Mouse (Mus musculus) CH12.LX (cell line): ENCODE data around the gene Itk. TPM values are rescaled to one million over a fixed set of nuclear protein-coding genes. Genes with fewer than 3 reads are reported as not detected.

Experiments used
- DNase-seq: peaks from one replicate; pipeline ENCODE4 v3.0.0-alpha.2; 2013; ENCODE audit errors: extremely low read depth
- H3K27ac ChIP-seq: 2 replicates; pipeline ENCODE4 v1.5.1; 2012; ENCODE audit warnings: low read depth, mild to moderate bottlenecking, control low read depth, moderate library complexity; ENCODE audit not compliant: insufficient read depth
- H3K27me3 ChIP-seq: replicated peaks from 2 replicates; pipeline ENCODE3; 2012; ENCODE audit warnings: inconsistent platforms
- H3K36me3 ChIP-seq, 2 experiments: replicated peaks in 1 of 2; 2 replicates each; pipeline versions ENCODE3 to v1.6.1; 2012; ENCODE audit warnings: inconsistent platforms in 1 of 2, low read length in 1 of 2, mild to moderate bottlenecking in 1 of 2, mixed read lengths in 1 of 2, moderate library complexity in 1 of 2; ENCODE audit not compliant: control insufficient read depth in 1 of 2, insufficient read depth in 1 of 2
- H3K4me1 ChIP-seq, 2 experiments: 2 replicates each; pipeline ENCODE4 v1.6.1; 2012; ENCODE audit warnings: inconsistent platforms in 1 of 2, moderate library complexity in 1 of 2; ENCODE audit not compliant: insufficient read depth in 2 of 2, control insufficient read depth in 1 of 2
- H3K4me2 ChIP-seq: 2 replicates; pipeline ENCODE4 v1.6.1; 2012; ENCODE audit warnings: low read depth, mild to moderate bottlenecking, control low read depth; ENCODE audit not compliant: poor library complexity, insufficient read depth, severe bottlenecking
- H3K4me3 ChIP-seq, 3 experiments: fragments of 150-350 bp in 1 of 3; sonication (generic) in 1 of 3; replicated peaks in 1 of 3; 2 replicates each; pipeline versions ENCODE3 to v1.5.1; 2011 to 2012; ENCODE audit warnings: low read depth in 2 of 3, low read length in 2 of 3, mild to moderate bottlenecking in 2 of 3, moderate library complexity in 2 of 3, control low read depth in 1 of 3, improper control_type of control experiment in 1 of 3, inconsistent platforms in 1 of 3, mixed read lengths in 1 of 3; ENCODE audit not compliant: poor library complexity in 1 of 3
- H3K79me2 ChIP-seq: replicated peaks from 2 replicates; pipeline ENCODE4 v1.6.1; 2012; ENCODE audit warnings: mild to moderate bottlenecking, moderate library complexity; ENCODE audit not compliant: control insufficient read depth, poor library complexity, insufficient read depth, severe bottlenecking; ENCODE audit errors: extremely low read depth
- H3K9ac ChIP-seq: 2 replicates; pipeline ENCODE4 v1.6.1; 2012; ENCODE audit warnings: low read depth, mild to moderate bottlenecking, control low read depth, moderate library complexity; ENCODE audit not compliant: insufficient read depth
- H3K9me3 ChIP-seq: replicated peaks from 2 replicates; pipeline ENCODE3; 2012; ENCODE audit warnings: low read length, inconsistent platforms, mixed read lengths
- BHLHE40 ChIP-seq: IDR thresholded peaks from 2 replicates; pipeline ENCODE4 v1.6.1; 2011; ENCODE audit warnings: mild to moderate bottlenecking, low read depth, low read length, improper control_type of control experiment
- CHD1 ChIP-seq: IDR thresholded peaks from 2 replicates; pipeline ENCODE4 v1.6.1; 2012; ENCODE audit warnings: low read depth, low read length, improper control_type of control experiment, inconsistent platforms
- CHD2 ChIP-seq: IDR thresholded peaks from 2 replicates; pipeline ENCODE4 v1.6.1; 2011; ENCODE audit warnings: low read length, improper control_type of control experiment
- CTCF ChIP-seq, 2 experiments: IDR thresholded peaks in 1 of 2; conservative IDR thresholded peaks in 1 of 2; 2 replicates each; pipeline ENCODE4 v1.5.1; 2011 to 2012; ENCODE audit warnings: low read depth in 2 of 2, low read length in 2 of 2, improper control_type of control experiment in 1 of 2, inconsistent platforms in 1 of 2, mild to moderate bottlenecking in 1 of 2, moderate library complexity in 1 of 2
- E2F4 ChIP-seq: IDR thresholded peaks from 2 replicates; pipeline ENCODE4 v1.6.1; 2011; ENCODE audit warnings: low read depth, low read length, improper control_type of control experiment; ENCODE audit not compliant: insufficient replicate concordance
- ELF1 ChIP-seq: IDR thresholded peaks from 2 replicates; pipeline ENCODE4 v1.6.1; 2014; ENCODE audit warnings: low read depth, mild to moderate bottlenecking, inconsistent platforms, low read length, improper control_type of control experiment
- EP300 ChIP-seq: IDR thresholded peaks from 2 replicates; pipeline ENCODE4 v1.6.1; 2011; ENCODE audit warnings: low read length, improper control_type of control experiment
- ETS1 ChIP-seq: conservative IDR thresholded peaks from 2 replicates; pipeline ENCODE4 v1.6.1; 2012; ENCODE audit warnings: low read depth, mild to moderate bottlenecking, inconsistent platforms, low read length, improper control_type of control experiment, moderate library complexity
- GABPA ChIP-seq: IDR thresholded peaks from 2 replicates; pipeline ENCODE4 v1.6.1; 2012; ENCODE audit warnings: low read depth, low read length, improper control_type of control experiment, inconsistent platforms; ENCODE audit not compliant: insufficient replicate concordance
- HCFC1 ChIP-seq: IDR thresholded peaks from 2 replicates; pipeline ENCODE4 v1.6.1; 2012; ENCODE audit warnings: low read depth, mild to moderate bottlenecking, inconsistent platforms, low read length, improper control_type of control experiment
- IRF4 ChIP-seq: IDR thresholded peaks from 2 replicates; pipeline ENCODE4 v1.6.1; 2014; ENCODE audit warnings: low read depth, mild to moderate bottlenecking, inconsistent platforms, low read length, improper control_type of control experiment
- JUN ChIP-seq: IDR thresholded peaks from 2 replicates; pipeline ENCODE4 v1.6.1; 2011; ENCODE audit warnings: low read depth, mild to moderate bottlenecking, low read length, improper control_type of control experiment, moderate library complexity; ENCODE audit not compliant: insufficient read depth
- JUND ChIP-seq: conservative IDR thresholded peaks from 2 replicates; pipeline ENCODE4 v1.6.1; 2011; ENCODE audit warnings: low read depth, low read length, improper control_type of control experiment
- KAT2A ChIP-seq: IDR thresholded peaks from 2 replicates; pipeline ENCODE4 v1.6.1; 2012; ENCODE audit warnings: low read length, improper control_type of control experiment, inconsistent platforms; ENCODE audit not compliant: insufficient replicate concordance
- MAFK ChIP-seq: IDR thresholded peaks from 2 replicates; pipeline ENCODE4 v1.6.1; 2011; ENCODE audit warnings: low read length, improper control_type of control experiment; ENCODE audit not compliant: insufficient replicate concordance
- MAX ChIP-seq: IDR thresholded peaks from 2 replicates; pipeline ENCODE4 v1.6.1; 2011; ENCODE audit warnings: low read length, improper control_type of control experiment
- MAZ ChIP-seq: IDR thresholded peaks from 2 replicates; pipeline ENCODE4 v1.6.1; 2012; ENCODE audit warnings: low read depth, mild to moderate bottlenecking, inconsistent platforms, low read length, improper control_type of control experiment, moderate library complexity
- MEF2A ChIP-seq: IDR thresholded peaks from 2 replicates; pipeline ENCODE4 v1.6.1; 2014; ENCODE audit warnings: low read depth, mild to moderate bottlenecking, inconsistent platforms, low read length, improper control_type of control experiment, borderline replicate concordance
- MXI1 ChIP-seq: IDR thresholded peaks from 2 replicates; pipeline ENCODE4 v1.6.1; 2011; ENCODE audit warnings: mild to moderate bottlenecking, low read depth, low read length, improper control_type of control experiment
- MYC ChIP-seq: IDR thresholded peaks from 2 replicates; pipeline ENCODE4 v1.6.1; 2011; ENCODE audit warnings: low read depth, mild to moderate bottlenecking, improper control_type of control experiment, low read length
- NELFE ChIP-seq: IDR thresholded peaks from 2 replicates; pipeline ENCODE4 v1.6.1; 2011; ENCODE audit warnings: low read depth, low read length, improper control_type of control experiment
- NRF1 ChIP-seq: IDR thresholded peaks from 2 replicates; pipeline ENCODE4 v1.6.1; 2014; ENCODE audit warnings: low read depth, mild to moderate bottlenecking, inconsistent platforms, low read length, improper control_type of control experiment, moderate library complexity
- PAX5 ChIP-seq: IDR thresholded peaks from 2 replicates; pipeline ENCODE4 v1.6.1; 2012; ENCODE audit warnings: low read length, inconsistent platforms, mixed read lengths
- POLR2A ChIP-seq: IDR thresholded peaks from 2 replicates; pipeline ENCODE4 v1.6.1; 2011; ENCODE audit warnings: low read depth, mild to moderate bottlenecking, improper control_type of control experiment, low read length
- POLR2AphosphoS2 ChIP-seq: IDR thresholded peaks from 2 replicates; pipeline ENCODE4 v1.6.1; 2011; ENCODE audit warnings: low read depth, low read length, improper control_type of control experiment
- RAD21 ChIP-seq: IDR thresholded peaks from 2 replicates; pipeline ENCODE4 v1.6.1; 2011; ENCODE audit warnings: low read depth, mild to moderate bottlenecking, low read length, improper control_type of control experiment, moderate library complexity
- RCOR1 ChIP-seq: conservative IDR thresholded peaks from 2 replicates; pipeline ENCODE4 v1.6.1; 2012; ENCODE audit warnings: low read depth, mild to moderate bottlenecking, inconsistent platforms, low read length, improper control_type of control experiment
- SIN3A ChIP-seq: IDR thresholded peaks from 2 replicates; pipeline ENCODE4 v1.6.1; 2012; ENCODE audit warnings: low read length, improper control_type of control experiment, inconsistent platforms
- SMC3 ChIP-seq: IDR thresholded peaks from 2 replicates; pipeline ENCODE4 v1.6.1; 2011; ENCODE audit warnings: low read depth, low read length, improper control_type of control experiment
- TBP ChIP-seq: conservative IDR thresholded peaks from 2 replicates; pipeline ENCODE4 v1.6.1; 2011; ENCODE audit warnings: low read depth, low read length, improper control_type of control experiment
- TCF12 ChIP-seq: IDR thresholded peaks from 2 replicates; pipeline ENCODE4 v1.6.1; 2014; ENCODE audit warnings: low read depth, mild to moderate bottlenecking, inconsistent platforms, low read length, improper control_type of control experiment
- UBTF ChIP-seq: IDR thresholded peaks from 2 replicates; pipeline ENCODE4 v1.6.1; 2012; ENCODE audit warnings: low read depth, mild to moderate bottlenecking, inconsistent platforms, low read length, improper control_type of control experiment, moderate library complexity
- USF1 ChIP-seq: IDR thresholded peaks from 2 replicates; pipeline ENCODE4 v1.6.1; 2014; ENCODE audit warnings: low read depth, mild to moderate bottlenecking, inconsistent platforms, low read length, improper control_type of control experiment
- USF2 ChIP-seq: conservative IDR thresholded peaks from 2 replicates; pipeline ENCODE4 v1.6.1; 2011; ENCODE audit warnings: low read depth, low read length, improper control_type of control experiment
- ZC3H11A ChIP-seq: IDR thresholded peaks from 2 replicates; pipeline ENCODE4 v1.6.1; 2012; ENCODE audit warnings: low read depth, mild to moderate bottlenecking, inconsistent platforms, low read length, improper control_type of control experiment
- ZKSCAN1 ChIP-seq: IDR thresholded peaks from 2 replicates; pipeline ENCODE4 v1.6.1; 2012; ENCODE audit warnings: low read depth, inconsistent platforms, low read length, improper control_type of control experiment, borderline replicate concordance
- ZMIZ1 ChIP-seq: IDR thresholded peaks from 2 replicates; pipeline ENCODE4 v1.6.1; 2012; ENCODE audit warnings: low read depth, mild to moderate bottlenecking, inconsistent platforms, low read length, improper control_type of control experiment
- ZNF384 ChIP-seq: IDR thresholded peaks from 2 replicates; pipeline ENCODE4 v1.6.1; 2012; ENCODE audit warnings: low read depth, low read length, improper control_type of control experiment, inconsistent platforms
- dilution Hi-C: fragments of 300-500 bp; cut with MboI; formaldehyde crosslinking; loops from 2 replicates; pipeline ENCODE4 v1.14.3; 2020; ENCODE audit warnings: low sequenced_read_pairs; ENCODE audit not compliant: extremely low pct_unique_long_range_greater_than_20kb, extremely low pct_ligation_motif_present
- in situ Hi-C: fragments of 300-500 bp; cut with MboI; formaldehyde crosslinking; loops from 3 replicates; pipeline ENCODE4 v1.14.3; 2019; ENCODE audit warnings: low sequenced_read_pairs, low pct_ligation_motif_present, low pct_unique_long_range_greater_than_20kb, mixed read lengths
- polyA plus RNA-seq: library from polyadenylated mRNA; unstranded; fragments of >175 nt; gene quantifications from 2 replicates; pipeline ENCODE4 v1.2.1, GENCODE M21; 2012; ENCODE audit warnings: low read depth; ENCODE audit not compliant: insufficient read length
- total RNA-seq, 2 experiments: library from RNA; depleted of rRNA; stranded (reverse); fragments of 300-350 nt in 1 of 2; fragments of >200 nt in 1 of 2; gene quantifications; 2 replicates each; pipeline ENCODE4 v1.2.3; 2012 to 2014

The Itk gene
- total and polyA plus RNA-seq, 3 experiments: 0.11 to 0.64 (median 0.17) TPM

- peak; percentile 78 for DNase-seq
- in situ Hi-C loops (loop anchor here (5.0 kb wide), 2 partner anchors 38 to 128 kb away; partner anchors contain the start of gene Med7), dilution Hi-C loops (no loop called here)
These were observed 80.1 kb downstream of the Itk start for GRCm38 (mm10) chr11:46309111-46309741.

More at GRCm38 (mm10) chr11:46309111-46309741, 80.1 kb downstream of the Itk start:
- H3K36me3 ChIP-seq: peaks cover 3 to 18% of the 10 kb centered on the region in 2 experiments
- TF ChIP-seq RAD21 (peak; percentile 37), MYC (peak; percentile 54; the same call in 1 of the 2 replicates), NELFE (peak; percentile 54), ZMIZ1 (peak; percentile 58; the same call in 1 of the 2 replicates), POLR2AphosphoS2 (no peak), RCOR1 (peak; percentile 63; the same call in 1 of the 2 replicates), CHD1 (peak; percentile 89; the same call in 1 of the 2 replicates), KAT2A (0 out of 2 replicates have a peak, but pooled peaks have one; percentile 39), IRF4 (peak; percentile 47), GABPA (no peak), MEF2A (no peak; the same call in none of the 2 replicates), ELF1 (peak; percentile 41), ZNF384 (no peak), TBP (peak; percentile 61; the same call in 1 of the 2 replicates), HCFC1 (no peak; the same call in none of the 2 replicates), SMC3 (peak; percentile 50), SIN3A (peak; percentile 94), CHD2 (peak; percentile 87), E2F4 (no peak), MAZ (peak; percentile 85), CTCF (conservative IDR thresholded peaks at IDR 0.05 in 1 of 2, IDR thresholded peaks at IDR 0.05 in 1 of 2; ENCODE audit: low read depth in 2 of 2, low read length in 2 of 2) (peak in 1 of 2 experiments; percentile 47; a peak in 2 of 4 replicates), JUND (0 out of 2 replicates have a peak, but pooled peaks have one; percentile 13), POLR2A (no peak; the same call in 1 of the 2 replicates), UBTF (peak; percentile 72; the same call in 1 of the 2 replicates), ZKSCAN1 (no peak), NRF1 (0 out of 2 replicates have a peak, but pooled peaks have one; percentile 17), BHLHE40 (peak; percentile 89), MAFK (0 out of 2 replicates have a peak, but pooled peaks have one; percentile 34), MAX (peak; percentile 77), ZC3H11A (no peak), USF1 (no peak), JUN (no peak), USF2 (no peak; the same call in 1 of the 2 replicates), MXI1 (peak; percentile 83), PAX5 (no peak), ETS1 (peak; percentile 41), EP300 (peak; percentile 52; the same call in 1 of the 2 replicates), TCF12 (peak; percentile 77)
- TF ChIP-seq, all 38 proteins: peak for 25
- peaks cover 14 to 43% of the 10 kb centered on the region in 2 experiments for H3K4me1 ChIP-seq
- H3K79me2 ChIP-seq: peaks cover 67% of the 10 kb centered on the region
- H3K4me2 ChIP-seq: peak overlapping the region; percentile 85
- H3K9ac ChIP-seq: peak overlapping the region; percentile 90
- no peaks in the 10 kb centered on the region for H3K27me3 ChIP-seq
- no peaks in the 10 kb centered on the region for H3K9me3 ChIP-seq
- peak overlapping the region; percentile 97 for H3K27ac ChIP-seq
- peak overlapping the region; percentile 89 to 96 (median 94) for H3K4me3 ChIP-seq
